Mouse (Mus musculus): ENCODE measurements around the gene Runx2.
A peak's percentile ranks its signal among the peaks of the same experiment; 100 is the strongest.

Runx2 gene

DNA sequence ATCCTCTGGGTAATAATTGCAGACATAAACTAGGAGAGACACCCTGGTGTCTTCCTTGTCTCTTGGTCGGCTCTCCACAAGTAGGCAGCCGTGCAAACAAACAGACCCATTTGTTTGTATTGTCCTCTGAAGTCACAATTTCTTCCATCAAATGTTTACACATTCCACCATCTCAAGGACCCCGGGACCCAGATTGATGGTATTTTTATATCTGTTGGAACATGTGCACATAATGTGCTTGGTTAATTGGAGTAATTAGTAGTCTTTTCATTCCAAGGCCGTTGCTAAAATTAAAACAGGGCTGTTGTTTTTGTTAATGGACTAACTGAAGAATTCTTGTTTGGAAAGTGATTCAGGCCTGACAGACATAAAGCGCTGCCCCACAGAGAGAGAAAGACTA is 236.8 kb downstream of the Runx2 start:
- no peak for DNase-seq

GRCm38 (mm10) chr17:44570899-44571298 is 243.7 kb downstream of the Runx2 start:
- DNase-seq, result no peak

DNA sequence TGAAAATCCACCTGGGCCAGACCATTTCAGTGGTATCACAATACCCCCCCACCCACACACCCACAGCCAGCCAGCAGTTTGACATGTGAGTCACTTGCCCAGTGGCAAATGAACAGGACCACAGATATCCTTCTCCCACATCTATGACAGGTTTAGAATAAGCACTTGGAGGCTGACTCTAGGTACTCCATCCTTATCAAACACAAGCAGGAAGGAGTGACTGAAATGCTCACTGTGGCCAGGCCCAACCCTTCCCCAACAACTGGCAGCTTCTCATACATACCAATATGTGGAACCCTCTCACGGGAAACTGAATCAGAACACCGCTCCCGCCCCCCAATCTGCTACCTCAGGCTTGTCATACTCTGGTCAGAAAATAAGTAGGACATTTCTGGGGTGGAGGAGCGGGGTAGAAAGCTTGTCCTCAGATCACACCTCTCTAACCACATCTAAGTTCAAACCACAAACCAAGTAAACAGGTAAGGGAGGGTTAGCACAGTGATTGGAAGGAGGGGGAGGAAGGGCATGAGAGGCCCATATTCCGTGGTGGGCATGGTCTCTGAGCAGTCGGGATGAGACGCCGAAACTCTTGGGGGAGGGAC is 245.5 kb downstream of the Runx2 start:
- no peak for DNase-seq

- no peak for DNase-seq
Observed at GRCm38 (mm10) chr17:44566992-44567391, 247.6 kb downstream of the Runx2 start.

GRCm38 (mm10) chr17:44565884-44566515 is 248.6 kb downstream of the Runx2 start:
- DNase-seq, result no peak

DNA sequence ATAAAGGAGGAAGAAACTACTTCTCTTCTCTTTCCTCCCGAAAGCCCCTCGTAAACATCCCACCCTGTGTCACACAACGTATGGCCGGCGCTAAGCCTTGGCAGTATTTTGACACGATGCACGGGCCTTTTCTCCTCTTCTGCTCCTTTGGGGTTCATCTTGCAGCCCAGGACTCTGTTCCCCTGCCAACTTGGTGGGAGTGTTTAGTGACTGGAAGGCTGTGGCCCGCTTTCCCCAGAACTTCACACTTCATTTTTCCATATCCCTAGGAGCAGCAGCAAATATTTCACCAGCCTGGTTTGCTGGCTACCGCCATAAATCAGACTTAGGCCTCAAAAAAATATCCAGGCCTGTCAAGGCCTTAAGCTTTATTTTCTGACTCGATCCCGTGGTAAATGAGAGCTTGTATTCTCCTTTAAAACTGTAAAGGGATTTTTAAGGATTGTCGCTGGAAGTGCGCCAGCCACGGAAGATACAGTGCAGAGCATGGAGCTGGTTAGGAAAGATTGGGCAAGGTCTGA is 249.2 kb downstream of the Runx2 start:
- no peak for DNase-seq

- no peak for DNase-seq
Observed at GRCm38 (mm10) chr17:44564611-44565198, 249.9 kb downstream of the Runx2 start.

GRCm38 (mm10) chr17:44560016-44560415 is 254.6 kb downstream of the Runx2 start:
- DNase-seq, result no peak

DNA sequence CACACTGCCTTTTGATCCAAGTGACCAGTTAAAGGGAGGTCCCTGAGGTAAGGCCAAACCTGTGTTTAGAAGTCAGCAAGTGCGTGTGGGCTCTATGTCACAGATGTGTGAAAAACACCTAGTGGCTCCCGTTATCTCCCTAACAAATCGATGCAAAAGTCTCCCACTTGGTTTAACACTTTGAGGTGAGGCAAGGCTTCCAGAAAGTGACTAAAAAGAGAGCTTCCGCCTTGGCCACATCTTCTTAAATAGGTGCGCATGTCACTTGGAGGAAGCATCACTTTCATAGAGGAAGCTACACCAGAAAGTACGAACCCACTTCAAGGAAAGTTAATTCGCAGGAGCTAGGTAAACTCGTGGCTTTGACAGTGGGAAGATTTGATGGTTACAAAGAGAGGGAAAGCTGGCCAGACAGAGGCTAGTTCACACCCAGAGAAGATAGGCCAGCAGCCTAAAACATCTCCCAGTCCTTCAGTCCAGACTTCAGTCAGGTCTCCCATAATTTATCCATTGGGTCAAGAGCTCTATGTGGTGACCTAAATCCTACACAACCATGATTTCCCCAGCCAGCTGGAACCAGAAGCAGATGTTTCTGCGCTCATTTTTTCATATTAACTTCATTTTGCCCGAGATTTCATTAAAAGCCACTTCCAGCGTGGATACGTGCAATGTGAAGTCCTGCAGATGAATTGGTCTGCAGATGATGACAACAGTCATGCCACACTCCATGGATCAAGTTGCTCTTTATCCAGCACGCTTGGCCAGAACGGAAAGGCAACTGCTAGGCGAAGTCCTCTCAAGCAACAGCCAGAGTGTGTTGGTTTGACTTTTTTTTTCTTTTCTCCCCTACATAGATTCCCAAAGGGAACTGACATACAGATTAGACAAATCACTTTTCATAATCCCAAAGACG is 257.1 kb downstream of the Runx2 start:
- DNase-seq, result no peak

DNA sequence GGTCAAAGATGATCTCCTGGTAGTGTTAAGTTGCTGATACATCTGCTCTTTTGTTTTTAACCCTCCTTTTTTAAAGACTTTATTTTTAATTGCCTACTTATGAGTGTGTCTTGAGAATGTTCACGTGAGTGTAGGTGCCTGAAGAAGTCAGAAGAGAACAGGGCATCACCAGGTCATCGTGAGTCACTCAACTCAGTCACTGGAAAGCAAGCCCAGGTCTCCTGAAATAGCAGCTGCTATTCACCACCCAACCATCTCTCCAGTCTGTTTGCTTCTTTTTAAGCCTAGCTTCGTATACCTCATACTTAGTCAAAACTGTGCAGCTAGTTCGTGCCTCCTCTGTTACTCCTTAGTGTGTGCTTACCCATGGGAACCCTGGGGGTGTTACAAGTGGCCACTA is 259.7 kb downstream of the Runx2 start:
- DNase-seq, result no peak

GRCm38 (mm10) chr17:44549551-44549950 is 265.0 kb downstream of the Runx2 start:
- DNase-seq, result no peak

GRCm38 (mm10) chr17:44547922-44548321 is 266.7 kb downstream of the Runx2 start:
- no peak for DNase-seq

GRCm38 (mm10) chr17:44546801-44547200 is 267.8 kb downstream of the Runx2 start:
- DNase-seq, result no peak

DNA sequence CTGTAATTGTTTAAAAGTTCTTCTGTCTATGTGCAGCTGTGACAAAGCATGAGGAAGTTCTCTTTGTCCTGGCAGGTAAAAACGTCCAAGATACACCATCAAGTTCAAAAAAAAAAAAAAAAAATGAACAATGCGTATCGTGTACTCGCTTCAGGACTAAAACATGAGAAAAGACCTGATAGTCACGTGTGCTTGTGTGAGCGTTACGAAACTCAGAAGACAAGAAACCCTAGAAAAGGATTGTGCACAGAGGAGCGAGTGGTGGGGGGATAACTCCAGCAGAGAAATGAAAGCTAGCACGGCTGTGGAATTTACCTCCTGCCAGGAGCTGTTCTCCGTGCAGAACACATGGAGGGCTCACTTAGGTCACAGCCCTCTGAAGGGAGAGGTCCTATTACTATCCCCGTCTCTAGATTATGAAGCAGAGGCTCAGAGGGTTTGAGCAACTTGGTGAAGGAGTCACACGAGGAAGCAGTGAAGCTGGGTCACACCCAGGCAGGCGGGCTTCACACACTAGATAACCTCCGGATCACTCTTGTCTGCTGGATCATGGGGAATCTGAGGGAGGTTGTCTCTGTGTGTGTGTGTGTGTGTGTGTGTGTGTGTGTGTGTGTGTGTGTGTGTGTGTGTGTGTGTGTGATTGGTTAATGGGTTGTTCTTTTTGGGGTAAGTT is 269.3 kb downstream of the Runx2 start:
- no peak for DNase-seq

DNA sequence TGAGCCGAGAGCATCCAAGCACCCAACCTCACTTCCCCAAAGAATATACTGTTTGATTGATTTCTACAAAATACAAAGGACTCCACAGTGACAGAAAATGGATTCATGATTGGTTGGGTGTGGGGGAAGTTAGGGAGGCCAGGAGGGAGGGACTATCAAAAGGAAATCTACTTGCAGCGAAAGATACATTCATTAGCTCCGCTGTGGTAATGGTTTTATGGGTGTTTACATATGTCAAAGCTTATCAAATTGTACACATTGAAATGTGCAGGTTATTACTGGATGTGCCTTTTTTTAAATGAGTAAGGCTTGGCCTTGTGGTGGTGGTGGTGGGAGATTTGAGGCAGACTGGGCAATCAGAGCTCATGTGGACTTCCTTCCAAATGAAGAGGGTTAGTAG is 271.9 kb downstream of the Runx2 start:
- no peak for DNase-seq

GRCm38 (mm10) chr17:44540699-44541098 is 273.9 kb downstream of the Runx2 start:
- no peak for DNase-seq

DNA sequence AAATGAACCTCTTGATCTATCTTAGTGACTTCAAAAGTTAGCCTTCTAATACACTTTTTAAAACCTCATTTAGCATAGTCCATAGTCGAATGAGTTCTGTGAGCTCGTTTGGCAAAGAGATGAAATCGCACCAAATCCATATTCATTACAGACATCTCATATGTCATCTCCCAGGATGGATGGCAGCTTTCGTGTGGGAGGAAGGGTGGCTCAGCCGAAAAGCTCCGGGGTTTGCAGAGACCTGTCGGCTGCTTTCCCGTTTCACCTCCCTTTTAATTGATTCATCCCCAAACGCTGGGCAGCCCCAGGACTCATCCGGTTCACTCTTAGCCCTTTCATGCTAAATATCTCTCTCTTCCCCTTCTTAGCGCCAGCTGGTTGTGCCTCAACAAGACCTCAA is 275.7 kb downstream of the Runx2 start:
- DNase-seq, result no peak

GRCm38 (mm10) chr17:44530000-44530399 is 284.6 kb downstream of the Runx2 start:
- DNase-seq, result peak in 1 of 2 experiments; percentile 34

DNA sequence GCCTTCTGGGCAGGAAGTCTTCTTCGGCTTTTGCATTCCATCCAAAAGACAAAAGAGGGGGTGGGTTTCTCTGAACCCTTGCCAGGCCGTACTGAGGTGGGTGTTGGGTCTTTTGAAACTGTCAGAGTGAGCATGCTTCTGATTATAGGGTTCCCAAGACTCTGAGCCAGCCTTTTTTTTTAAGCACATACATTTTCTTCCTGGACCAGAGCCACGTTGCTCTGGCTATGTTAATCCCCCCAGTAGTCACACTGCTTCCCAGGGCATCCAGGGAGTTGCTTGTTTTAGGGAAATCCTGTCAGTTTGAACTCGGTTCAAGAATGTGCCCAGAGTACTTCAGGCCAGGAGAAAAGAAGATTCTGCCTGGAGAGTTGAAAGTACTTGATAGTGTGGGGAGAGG is 286.0 kb downstream of the Runx2 start:
- no peak for DNase-seq

DNA sequence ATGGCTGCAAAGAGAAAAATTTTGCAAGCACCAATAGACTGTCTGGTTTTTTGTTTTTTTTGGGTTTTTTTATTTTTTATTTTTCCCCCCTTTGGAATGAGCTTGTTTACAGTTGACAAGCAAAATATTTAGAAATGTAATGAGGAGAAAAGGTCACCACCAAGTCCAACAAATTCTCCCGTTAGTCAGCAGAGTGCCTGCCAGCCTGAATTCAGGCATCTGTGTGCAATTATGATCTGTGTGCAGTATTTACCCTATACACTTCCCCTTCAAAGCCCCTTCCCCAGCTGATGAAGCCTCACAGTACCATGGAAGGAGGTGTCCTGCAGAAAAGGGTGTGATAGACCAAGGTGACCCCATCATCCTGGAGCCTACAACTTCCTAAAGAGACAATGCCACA is 290.5 kb downstream of the Runx2 start:
- no peak for DNase-seq

DNA sequence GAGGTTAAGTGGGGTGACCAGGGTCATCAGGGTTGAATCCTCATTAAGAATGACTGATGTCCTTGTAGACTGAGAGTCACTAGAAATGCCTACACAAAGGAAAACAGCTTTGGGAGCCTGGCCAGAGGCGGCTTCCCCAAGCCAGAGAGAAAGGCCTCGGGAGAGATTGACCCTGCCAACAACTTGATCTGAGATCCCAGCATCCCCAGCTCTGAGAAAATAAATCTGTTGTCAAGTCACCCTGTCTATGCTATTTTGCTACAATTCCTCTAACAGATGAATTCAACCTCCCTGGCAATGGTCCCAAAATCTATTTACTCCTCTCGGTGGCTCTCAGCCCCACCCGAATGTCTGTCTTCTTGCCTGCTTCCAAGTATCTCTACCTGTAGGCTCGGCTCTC is 291.7 kb downstream of the Runx2 start:
- peak in 1 of 2 experiments; percentile 4 for DNase-seq
